Mouse (Mus musculus) lung, postnatal 0 days (tissue): ENCODE data around the gene Fndc1.

Experiments used
- CTCF ChIP-seq: IDR thresholded peaks from 2 replicates; pipeline ENCODE4 v1.5.1; 2016; ENCODE audit warnings: antibody characterized with exemption, mild to moderate bottlenecking
- EP300 ChIP-seq: IDR thresholded peaks from 2 replicates; pipeline ENCODE4 v1.6.1; 2016; ENCODE audit warnings: antibody characterized with exemption, mild to moderate bottlenecking, control low read depth

DNA sequence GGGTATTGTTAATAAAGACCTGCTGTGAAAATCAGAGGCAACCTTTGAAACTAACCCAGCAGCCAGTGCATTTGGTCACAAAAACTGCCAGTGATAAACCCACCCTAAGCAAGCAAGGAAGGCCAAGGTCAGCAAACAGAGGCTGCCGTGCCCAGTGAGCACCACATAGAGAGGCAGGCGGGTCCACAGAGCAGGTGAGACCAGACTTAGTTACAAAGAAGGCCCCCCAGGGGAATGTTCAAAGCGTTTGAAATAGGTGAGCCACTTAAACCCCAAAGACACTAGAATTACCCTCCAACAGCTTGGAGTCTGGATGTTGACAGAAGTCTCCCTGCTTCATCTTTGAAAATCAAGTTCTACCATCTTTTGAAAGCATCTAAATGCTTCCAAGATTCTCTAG lies 12.7 kb downstream of the Fndc1 start:
- no peak for TF ChIP-seq CTCF
- TF ChIP-seq EP300, result no peak
